Mouse (Mus musculus): ENCODE results near the gene Tspan18.

DNA sequence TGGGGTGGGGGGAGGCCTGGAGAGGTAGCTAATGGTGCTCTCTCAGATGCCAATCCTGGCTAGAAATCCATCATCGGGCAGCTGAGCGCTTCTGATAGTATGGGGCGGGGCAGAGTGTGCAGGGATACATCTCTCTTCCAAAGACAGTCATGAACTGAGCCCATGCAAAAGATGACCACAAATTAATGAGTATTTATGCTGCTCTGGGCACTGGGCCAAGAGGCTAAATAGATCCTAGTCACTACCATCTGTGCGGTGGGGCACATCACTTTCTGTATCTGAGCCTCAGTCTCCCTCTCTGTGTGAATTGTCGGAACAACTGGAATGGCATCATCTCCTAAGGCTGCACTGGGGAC is 163.5 kb downstream of the Tspan18 start:
- TF ChIP-seq HCFC1 (IDR thresholded peaks at IDR 0.05; ENCODE audit: borderline replicate concordance, insufficient read depth, low read length) = no peak
- TF ChIP-seq ZC3H11A (IDR thresholded peaks at IDR 0.05; ENCODE audit: borderline replicate concordance, low read depth, low read length) = no peak
- no peak for TF ChIP-seq MAFK (IDR thresholded peaks at IDR 0.05; ENCODE audit: insufficient read depth, low read depth, low read length)
- TF ChIP-seq CHD2 (IDR thresholded peaks at IDR 0.05; ENCODE audit: low read depth, low read length) = no peak
